Mouse (Mus musculus) heart, postnatal 0 days (tissue): ENCODE measurements around the gene Ugt1a2. TPM values are rescaled to one million over a fixed set of nuclear protein-coding genes. Genes with fewer than 3 reads are reported as not detected.
"Not testable (repeated sequence)": the region's sequence is repeated elsewhere in the genome, so short reads cannot be mapped to it uniquely, and the experiment has no call there.

Experiments used
- ATAC-seq: fragments of 200-750 bp; cut with Nextera tagmentation; 2 replicates; pipeline ENCODE4 v1.8.0; 2017; ENCODE audit warnings: low read depth, moderate number of reproducible peaks, moderate library complexity; ENCODE audit not compliant: insufficient read depth
- DNase-seq: peaks from one replicate; pipeline ENCODE4 v3.0.0-alpha.2; 2016; ENCODE audit warnings: low spot score
- H3K27ac ChIP-seq: fragments of 300-500 bp; sonication (generic); 2 replicates; pipeline ENCODE4 v1.5.1; 2014; ENCODE audit warnings: low read depth, mild to moderate bottlenecking
- H3K27me3 ChIP-seq: fragments of 300-500 bp; sonication (generic); 2 replicates; pipeline ENCODE4 v1.6.1; 2014; ENCODE audit warnings: low read length, mixed read lengths; ENCODE audit not compliant: control insufficient read depth, insufficient read depth
- H3K36me3 ChIP-seq: fragments of 300-500 bp; sonication (generic); replicated peaks from 2 replicates; pipeline ENCODE4 v1.6.1; 2014; ENCODE audit warnings: low read length, mixed read lengths; ENCODE audit not compliant: control insufficient read depth, insufficient read depth
- H3K4me1 ChIP-seq: fragments of 300-500 bp; sonication (generic); 2 replicates; pipeline ENCODE4 v1.6.1; 2014; ENCODE audit warnings: antibody characterized with exemption; ENCODE audit not compliant: control insufficient read depth, insufficient read depth
- H3K4me2 ChIP-seq: fragments of 300-500 bp; sonication (generic); 2 replicates; pipeline ENCODE4 v1.6.1; 2014; ENCODE audit warnings: low read depth, mild to moderate bottlenecking, low read length, moderate library complexity
- H3K4me3 ChIP-seq: fragments of 300-500 bp; sonication (generic); 2 replicates; pipeline ENCODE4 v1.5.1; 2014; ENCODE audit warnings: low read depth, low read length
- H3K9ac ChIP-seq: fragments of 300-500 bp; sonication (generic); replicated peaks from 2 replicates; pipeline ENCODE4 v1.6.1; 2014; ENCODE audit warnings: low read depth, low read length, mixed read lengths
- H3K9me3 ChIP-seq: fragments of 300-500 bp; sonication (generic); replicated peaks from 2 replicates; pipeline ENCODE4 v1.6.1; 2016; ENCODE audit warnings: low read length; ENCODE audit not compliant: control insufficient read depth
- CTCF ChIP-seq: IDR thresholded peaks from 2 replicates; pipeline ENCODE4 v1.5.1; 2016; ENCODE audit warnings: antibody characterized with exemption, control low read depth, low read depth
- EP300 ChIP-seq: IDR thresholded peaks from 2 replicates; pipeline ENCODE4 v1.6.1; 2016; ENCODE audit warnings: antibody characterized with exemption, low read depth
- WGBS: fragments of 180-500 bp; shearing (Covaris S2); extraction: QIAGEN DNeasy Blood & Tissue Kit; methylation state at CpG from one replicate; pipeline ENCODE4 v1.1.7; 2014; 5-methylcytosine and 5-hydroxymethylcytosine counted together
- polyA plus RNA-seq: library from polyadenylated mRNA; unstranded; fragments of >200 nt; fragmentation: Nextera tagmentation; extraction: Ambion mirVana; gene quantifications from 2 replicates; pipeline ENCODE4 v1.2.1, GENCODE M21; 2015
- total RNA-seq: library from RNA; depleted of rRNA; stranded (reverse); fragments of >200 nt; gene quantifications from 2 replicates; pipeline ENCODE4 v1.2.3, GENCODE M21; 2014; ENCODE audit warnings: low replicate concordance

Ugt1a2 gene
- total and polyA plus RNA-seq, 2 experiments from 2014 or later, result not detected

GRCm38 (mm10) chr1:88218051-88218450 is 17.6 kb downstream of the Ugt1a2 start:
- Histone ChIP-seq H3K36me3 (no peaks in the 10 kb centered on the region), H3K4me3 (no peak overlapping the region), H3K27me3 (no peaks in the 10 kb centered on the region), H3K4me1 (no peaks in the 10 kb centered on the region), H3K4me2 (no peak overlapping the region), H3K27ac (no peak overlapping the region), H3K9me3 (peaks cover 42% of the 10 kb centered on the region), H3K9ac (no peak overlapping the region)
- WGBS, result 64% methylated on average over 9 of the region's 9 CpGs
- no peak for TF ChIP-seq EP300
- no peak for TF ChIP-seq CTCF
- DNase-seq, result no peak
- ATAC-seq, result no peak

GRCm38 (mm10) chr1:88218591-88218990 is 18.2 kb downstream of the Ugt1a2 start:
- ATAC-seq (no peak), DNase-seq (peak; percentile 8)
- no peaks in the 10 kb centered on the region for H3K27me3 ChIP-seq
- no peak for TF ChIP-seq EP300
- TF ChIP-seq CTCF, result no peak
- H3K9me3 ChIP-seq, result peaks cover 37% of the 10 kb centered on the region
- no peak overlapping the region for H3K9ac ChIP-seq
- WGBS, result 40% methylated on average over 4 of the region's 4 CpGs
- no peaks in the 10 kb centered on the region for H3K36me3 ChIP-seq
- H3K27ac ChIP-seq, result no peak overlapping the region
- H3K4me2 ChIP-seq, result no peak overlapping the region
- no peak overlapping the region for H3K4me3 ChIP-seq
- H3K4me1 ChIP-seq, result no peaks in the 10 kb centered on the region

- Histone ChIP-seq H3K9me3 (peaks cover 32% of the 10 kb centered on the region), H3K9ac (no peak overlapping the region), H3K27me3 (no peaks in the 10 kb centered on the region), H3K36me3 (no peaks in the 10 kb centered on the region), H3K27ac (no peak overlapping the region), H3K4me1 (no peaks in the 10 kb centered on the region), H3K4me2 (no peak overlapping the region), H3K4me3 (no peak overlapping the region)
- 10% methylated on average over 1 of the region's 1 CpGs for WGBS
- DNase-seq (no peak), ATAC-seq (no peak)
- no peak for TF ChIP-seq CTCF
- no peak for TF ChIP-seq EP300
These were observed 18.7 kb downstream of the Ugt1a2 start for GRCm38 (mm10) chr1:88219054-88219453.

- Histone ChIP-seq H3K4me1 (no peaks in the 10 kb centered on the region), H3K4me2 (no peak overlapping the region), H3K36me3 (no peaks in the 10 kb centered on the region), H3K9me3 (peaks cover 23% of the 10 kb centered on the region), H3K9ac (no peak overlapping the region), H3K27me3 (no peaks in the 10 kb centered on the region), H3K4me3 (no peak overlapping the region), H3K27ac (no peak overlapping the region)
- no peak for DNase-seq
- TF ChIP-seq EP300, result no peak
- TF ChIP-seq CTCF, result no peak
- ATAC-seq, result no peak
These were observed 19.9 kb downstream of the Ugt1a2 start for GRCm38 (mm10) chr1:88220336-88220735.

GRCm38 (mm10) chr1:88222216-88222615 is 21.8 kb downstream of the Ugt1a2 start:
- H3K36me3 ChIP-seq, result no peaks in the 10 kb centered on the region
- no peaks in the 10 kb centered on the region for H3K27me3 ChIP-seq
- DNase-seq, result no peak
- ATAC-seq, result no peak
- H3K9me3 ChIP-seq, result peaks cover 25% of the 10 kb centered on the region
- no peak overlapping the region for H3K27ac ChIP-seq
- no peak overlapping the region for H3K9ac ChIP-seq
- H3K4me3 ChIP-seq, result no peak overlapping the region
- H3K4me1 ChIP-seq, result no peaks in the 10 kb centered on the region
- WGBS, result 35% methylated on average over 2 of the region's 2 CpGs
- H3K4me2 ChIP-seq, result no peak overlapping the region
- no peak for TF ChIP-seq CTCF
- no peak for TF ChIP-seq EP300

GRCm38 (mm10) chr1:88223011-88223515 is 22.7 kb downstream of the Ugt1a2 start:
- H3K4me3 ChIP-seq, H3K27me3 ChIP-seq, H3K4me1 ChIP-seq, ATAC-seq, H3K9ac ChIP-seq, H3K36me3 ChIP-seq, H3K4me2 ChIP-seq, DNase-seq, H3K27ac ChIP-seq: not testable (repeated sequence)
- peaks cover 28% of the 10 kb centered on the region for H3K9me3 ChIP-seq
